Mouse (Mus musculus) intestine, embryonic 16.5 days (tissue): Measurements from ENCODE around the gene Wdr49. TPM values are rescaled to one million over a fixed set of nuclear protein-coding genes. Genes with fewer than 3 reads are reported as not detected.
"Not testable (repeated sequence)": the region's sequence is repeated elsewhere in the genome, so short reads cannot be mapped to it uniquely, and the experiment has no call there.

Source experiments
- ATAC-seq: fragments of 200-750 bp; cut with Nextera tagmentation; 2 replicates; pipeline ENCODE4 v1.8.0; 2017; ENCODE audit warnings: moderate TSS enrichment, moderate library complexity
- H3K27ac ChIP-seq: fragments of 300-500 bp; sonication (generic); 2 replicates; pipeline ENCODE4 v1.5.1; 2014; ENCODE audit warnings: mild to moderate bottlenecking, low read length
- H3K27me3 ChIP-seq: fragments of 300-500 bp; sonication (generic); replicated peaks from 2 replicates; pipeline ENCODE4 v1.6.1; 2014; ENCODE audit warnings: low read length, control low read depth, mixed read lengths; ENCODE audit not compliant: control insufficient read depth, insufficient read depth
- H3K36me3 ChIP-seq: fragments of 300-500 bp; sonication (generic); 2 replicates; pipeline ENCODE4 v1.6.1; 2014; ENCODE audit warnings: low read length, control low read depth; ENCODE audit not compliant: control insufficient read depth, insufficient read depth
- H3K4me1 ChIP-seq: fragments of 300-500 bp; sonication (generic); 2 replicates; pipeline ENCODE4 v1.6.1; 2014; ENCODE audit warnings: low read length, control low read depth, mixed read lengths; ENCODE audit not compliant: control insufficient read depth, insufficient read depth
- H3K4me2 ChIP-seq: fragments of 300-500 bp; sonication (generic); 2 replicates; pipeline ENCODE4 v1.6.1; 2014; ENCODE audit warnings: low read depth, low read length, control low read depth
- H3K4me3 ChIP-seq: fragments of 300-500 bp; sonication (generic); 2 replicates; pipeline ENCODE4 v1.5.1; 2014; ENCODE audit warnings: mild to moderate bottlenecking, low read length
- H3K9ac ChIP-seq: fragments of 300-500 bp; sonication (generic); 2 replicates; pipeline ENCODE4 v1.6.1; 2014; ENCODE audit warnings: low read depth, low read length
- H3K9me3 ChIP-seq: fragments of 300-500 bp; sonication (generic); 2 replicates; pipeline ENCODE4 v1.6.1; 2016; ENCODE audit warnings: low read length, control low read depth; ENCODE audit not compliant: control insufficient read depth
- WGBS: fragments of 180-500 bp; shearing (Covaris S2); extraction: QIAGEN DNeasy Blood & Tissue Kit; methylation state at CpG from one replicate; pipeline ENCODE4 v1.1.7; 2014; 5-methylcytosine and 5-hydroxymethylcytosine counted together
- polyA plus RNA-seq: library from polyadenylated mRNA; unstranded; fragments of >200 nt; fragmentation: Nextera tagmentation; extraction: Ambion mirVana; gene quantifications from 2 replicates; pipeline ENCODE4 v1.2.1, GENCODE M21; 2015

Wdr49 gene
- polyA plus RNA-seq, 1 experiment from 2014 or later: not detected

- WGBS: 79% methylated on average over 4 of the region's 4 CpGs
- H3K27ac ChIP-seq: no peak overlapping the region
Observed at GRCm38 (mm10) chr3:75308861-75309260, 173.1 kb downstream of the Wdr49 start.

GRCm38 (mm10) chr3:75308228-75308627, 173.7 kb downstream of the Wdr49 start:
- WGBS: 80% methylated on average over 3 of the region's 3 CpGs
- Histone ChIP-seq H3K4me1 (no peaks in the 10 kb centered on the region), H3K36me3 (no peaks in the 10 kb centered on the region)

More at GRCm38 (mm10) chr3:75308861-75309260, 173.1 kb downstream of the Wdr49 start:
- peak; percentile 65 for ATAC-seq
- H3K9me3 ChIP-seq: no peaks in the 10 kb centered on the region
- no peaks in the 10 kb centered on the region for H3K4me1 ChIP-seq
- H3K4me3 ChIP-seq: no peak overlapping the region
- no peaks in the 10 kb centered on the region for H3K27me3 ChIP-seq
- no peaks in the 10 kb centered on the region for H3K36me3 ChIP-seq
- H3K9ac ChIP-seq: no peak overlapping the region
- no peak overlapping the region for H3K4me2 ChIP-seq

DNA sequence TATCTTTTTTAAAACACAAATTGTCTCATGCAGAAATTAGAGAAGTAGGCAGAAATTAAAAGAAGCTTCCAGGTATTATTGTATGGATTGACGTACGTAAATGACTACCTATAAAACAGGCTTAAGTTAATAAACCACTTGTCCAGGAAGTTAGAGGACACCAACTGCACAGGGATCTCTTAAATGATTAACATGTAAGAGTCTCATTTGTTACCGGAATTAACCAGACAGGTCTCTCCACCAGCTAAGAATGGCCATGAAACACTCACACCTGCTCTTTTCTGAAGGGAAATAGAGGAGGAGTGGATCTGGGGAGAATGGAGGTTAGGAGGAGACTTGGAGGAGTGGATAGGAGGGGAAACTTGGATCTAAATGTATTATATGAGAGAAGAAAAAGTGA, 176.4 kb downstream of the Wdr49 start:
- Histone ChIP-seq H3K4me3 (no peak overlapping the region), H3K36me3 (no peaks in the 10 kb centered on the region), H3K9ac (no peak overlapping the region), H3K9me3 (no peaks in the 10 kb centered on the region), H3K4me2 (no peak overlapping the region), H3K4me1 (no peaks in the 10 kb centered on the region), H3K27me3 (no peaks in the 10 kb centered on the region), H3K27ac (no peak overlapping the region)
- WGBS: 65% methylated on average over 3 of the region's 3 CpGs
- ATAC-seq: peak; percentile 79

More at GRCm38 (mm10) chr3:75308228-75308627, 173.7 kb downstream of the Wdr49 start:
- H3K4me3 ChIP-seq: no peak overlapping the region
- no peak overlapping the region for H3K9ac ChIP-seq
- no peaks in the 10 kb centered on the region for H3K9me3 ChIP-seq
- no peak for ATAC-seq
- H3K27me3 ChIP-seq: no peaks in the 10 kb centered on the region
- H3K4me2 ChIP-seq: no peak overlapping the region
- no peak overlapping the region for H3K27ac ChIP-seq

DNA sequence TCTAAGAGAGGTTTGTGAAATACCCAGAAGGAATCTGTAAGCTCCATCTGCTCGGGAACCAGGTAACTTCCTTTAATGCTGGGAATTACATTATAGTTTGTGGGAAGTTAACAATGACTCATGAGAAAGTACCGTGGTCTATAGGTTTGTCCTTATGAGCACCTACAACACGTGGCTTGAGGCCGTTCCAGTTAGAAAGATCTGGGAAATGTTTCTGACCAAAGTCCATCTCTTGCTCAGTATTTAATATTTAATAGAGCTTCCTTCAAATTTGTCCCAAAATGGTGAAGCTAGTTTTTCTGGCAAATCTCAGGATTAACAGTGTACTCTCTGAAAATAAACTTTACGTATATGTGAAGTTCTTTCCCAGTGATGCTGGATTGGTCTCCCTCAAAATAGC, 177.3 kb downstream of the Wdr49 start:
- no peak overlapping the region for H3K9ac ChIP-seq
- no peak overlapping the region for H3K4me3 ChIP-seq
- H3K36me3 ChIP-seq: no peaks in the 10 kb centered on the region
- no peaks in the 10 kb centered on the region for H3K9me3 ChIP-seq
- 80% methylated on average over 5 of the region's 5 CpGs for WGBS
- H3K27ac ChIP-seq: no peak overlapping the region
- no peak overlapping the region for H3K4me2 ChIP-seq
- ATAC-seq: no peak
- no peaks in the 10 kb centered on the region for H3K4me1 ChIP-seq
- no peaks in the 10 kb centered on the region for H3K27me3 ChIP-seq

DNA sequence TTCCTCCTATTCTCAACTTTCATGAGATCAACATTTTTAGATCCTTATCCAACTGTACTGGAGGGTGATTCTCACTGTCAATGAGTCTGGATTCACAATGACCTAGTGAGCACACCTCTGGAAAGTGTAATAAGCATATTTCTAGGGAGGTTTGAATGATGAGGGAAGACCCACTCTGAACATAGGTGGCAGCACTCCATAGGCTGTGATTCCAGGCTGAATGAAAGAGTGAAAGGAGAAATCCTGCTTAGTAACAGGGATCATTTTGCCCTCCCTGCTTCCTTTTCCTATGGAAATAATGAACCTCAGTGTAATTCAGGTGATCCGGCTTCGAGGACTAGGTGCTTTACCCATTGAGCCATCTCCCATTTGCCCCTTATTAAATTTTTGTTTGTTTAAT, 180.9 kb downstream of the Wdr49 start:
- Histone ChIP-seq H3K9ac (no peak overlapping the region), H3K4me3 (no peak overlapping the region), H3K9me3 (no peaks in the 10 kb centered on the region), H3K36me3 (no peaks in the 10 kb centered on the region), H3K27me3 (no peaks in the 10 kb centered on the region), H3K4me2 (no peak overlapping the region), H3K27ac (no peak overlapping the region), H3K4me1 (no peaks in the 10 kb centered on the region)
- no peak for ATAC-seq
- 95% methylated on average over 2 of the region's 2 CpGs for WGBS

GRCm38 (mm10) chr3:75299464-75299863, 182.5 kb downstream of the Wdr49 start:
- WGBS: 79% methylated on average over 1 of the region's 1 CpGs
- not testable (repeated sequence) for H3K4me3 ChIP-seq, H3K9me3 ChIP-seq, H3K27ac ChIP-seq, H3K4me1 ChIP-seq, H3K36me3 ChIP-seq, H3K9ac ChIP-seq, H3K27me3 ChIP-seq, ATAC-seq, H3K4me2 ChIP-seq

DNA sequence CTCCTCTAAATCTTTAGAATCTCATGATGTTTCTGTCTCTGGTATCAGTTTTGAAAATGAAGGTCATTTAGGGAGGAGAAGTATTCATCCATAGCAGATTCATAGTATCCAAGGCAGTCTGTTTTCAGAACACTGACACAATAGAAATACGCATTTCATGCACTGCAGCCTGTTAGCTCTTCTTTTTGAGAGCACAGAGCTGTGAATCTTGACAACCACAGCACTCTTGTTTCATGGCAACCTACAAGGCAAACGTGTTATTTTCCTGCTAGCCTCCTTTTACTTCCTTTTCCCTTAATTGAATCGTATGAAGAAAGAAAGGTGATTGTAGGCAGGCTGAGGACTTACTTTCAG, 184.2 kb downstream of the Wdr49 start:
- Histone ChIP-seq H3K27me3 (no peaks in the 10 kb centered on the region), H3K9me3 (no peaks in the 10 kb centered on the region), H3K4me2 (no peak overlapping the region), H3K36me3 (no peaks in the 10 kb centered on the region), H3K27ac (no peak overlapping the region), H3K4me3 (no peak overlapping the region), H3K4me1 (no peaks in the 10 kb centered on the region), H3K9ac (no peak overlapping the region)
- no peak for ATAC-seq
- WGBS: 46% methylated on average over 3 of the region's 3 CpGs

GRCm38 (mm10) chr3:75297026-75297757, 184.8 kb downstream of the Wdr49 start:
- Histone ChIP-seq H3K27me3 (no peaks in the 10 kb centered on the region), H3K4me3 (no peak overlapping the region), H3K9ac (no peak overlapping the region), H3K27ac (no peak overlapping the region), H3K4me2 (no peak overlapping the region), H3K36me3 (no peaks in the 10 kb centered on the region), H3K4me1 (no peaks in the 10 kb centered on the region), H3K9me3 (no peaks in the 10 kb centered on the region)
- 62% methylated on average over 2 of the region's 2 CpGs for WGBS
- 0 out of 2 replicates have a peak, but pooled peaks have one; percentile 38 for ATAC-seq

DNA sequence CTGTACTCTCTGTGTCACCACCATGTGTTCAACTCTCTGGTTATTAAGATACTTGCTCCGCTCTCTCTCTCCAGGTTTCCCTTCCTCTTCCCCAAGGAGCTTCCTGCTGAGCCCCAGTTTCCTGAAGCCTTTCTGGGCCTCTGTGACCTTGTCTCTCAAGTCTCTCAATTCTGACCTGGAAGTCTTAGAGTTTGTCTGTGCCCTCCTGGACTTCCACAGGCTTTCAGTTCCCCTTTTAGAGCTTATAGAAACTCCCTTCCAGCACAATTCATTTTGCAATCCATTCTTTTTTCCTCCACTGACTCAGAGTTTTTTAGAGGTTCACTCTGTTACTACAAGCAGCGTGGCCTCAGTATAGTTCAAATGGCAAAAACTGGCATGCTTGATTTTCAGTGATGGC, 188.7 kb downstream of the Wdr49 start:
- Histone ChIP-seq H3K4me2 (no peak overlapping the region), H3K9ac (no peak overlapping the region), H3K4me3 (no peak overlapping the region), H3K27me3 (no peaks in the 10 kb centered on the region), H3K36me3 (no peaks in the 10 kb centered on the region), H3K27ac (no peak overlapping the region), H3K9me3 (no peaks in the 10 kb centered on the region), H3K4me1 (no peaks in the 10 kb centered on the region)
- no peak for ATAC-seq
- 85% methylated on average over 2 of the region's 2 CpGs for WGBS

GRCm38 (mm10) chr3:75277455-75277854, 204.5 kb downstream of the Wdr49 start:
- no peak for ATAC-seq
- WGBS: 86% methylated on average over 4 of the region's 4 CpGs

More at GRCm38 (mm10) chr3:75277455-75277854, 204.5 kb downstream of the Wdr49 start:
- Histone ChIP-seq H3K4me1 (no peaks in the 10 kb centered on the region), H3K9ac (no peak overlapping the region), H3K4me3 (no peak overlapping the region), H3K27me3 (no peaks in the 10 kb centered on the region), H3K36me3 (no peaks in the 10 kb centered on the region), H3K9me3 (no peaks in the 10 kb centered on the region), H3K4me2 (no peak overlapping the region), H3K27ac (no peak overlapping the region)
